Mouse (Mus musculus) hindbrain, embryonic 16.5 days (tissue): ENCODE measurements at regions not wholly inside any gene's neighbourhood (a gene's known extent, or its start where the extent isn't known, plus 50 kb on each side); places are given as distances from the start of the nearest gene placed in this dataset.

Experiments
- ATAC-seq: fragments of 200-750 bp; cut with Nextera tagmentation; 2 replicates; pipeline ENCODE4 v1.8.0; 2017; ENCODE audit warnings: moderate TSS enrichment, moderate library complexity
- H3K27ac ChIP-seq: fragments of 300-500 bp; sonication (generic); 2 replicates; pipeline ENCODE4 v1.5.1; 2014; ENCODE audit warnings: low read depth, mild to moderate bottlenecking, control low read depth, low read length, moderate library complexity
- H3K27me3 ChIP-seq: fragments of 300-500 bp; sonication (generic); replicated peaks from 2 replicates; pipeline ENCODE4 v1.6.1; 2014; ENCODE audit warnings: low read length; ENCODE audit not compliant: control insufficient read depth, insufficient read depth
- H3K36me3 ChIP-seq: fragments of 300-500 bp; sonication (generic); 2 replicates; pipeline ENCODE4 v1.6.1; 2014; ENCODE audit warnings: mild to moderate bottlenecking, low read length, moderate library complexity, mixed read lengths; ENCODE audit not compliant: control insufficient read depth, insufficient read depth
- H3K4me1 ChIP-seq: fragments of 300-500 bp; sonication (generic); 2 replicates; pipeline ENCODE4 v1.6.1; 2014; ENCODE audit warnings: low read depth, low read length; ENCODE audit not compliant: control insufficient read depth, insufficient read depth
- H3K4me2 ChIP-seq: fragments of 300-500 bp; sonication (generic); 2 replicates; pipeline ENCODE4 v1.6.1; 2014; ENCODE audit warnings: mild to moderate bottlenecking, low read length, control low read depth, moderate library complexity
- H3K4me3 ChIP-seq: fragments of 300-500 bp; sonication (generic); 2 replicates; pipeline ENCODE4 v1.5.1; 2014; ENCODE audit warnings: mild to moderate bottlenecking, low read length, control low read depth, moderate library complexity
- H3K9ac ChIP-seq: fragments of 300-500 bp; sonication (generic); 2 replicates; pipeline ENCODE4 v1.6.1; 2014; ENCODE audit warnings: low read depth, mild to moderate bottlenecking, control low read depth, low read length, moderate library complexity
- H3K9me3 ChIP-seq: fragments of 300-500 bp; sonication (generic); 2 replicates; pipeline ENCODE4 v1.6.1; 2014; ENCODE audit warnings: mild to moderate bottlenecking, low read length, moderate library complexity; ENCODE audit not compliant: control insufficient read depth
- WGBS: fragments of 180-500 bp; shearing (Covaris S2); extraction: QIAGEN DNeasy Blood & Tissue Kit; methylation state at CpG from one replicate; pipeline ENCODE4 v1.1.7; 2014; 5-methylcytosine and 5-hydroxymethylcytosine counted together

GRCm38 (mm10) chr16:24124766-24125165, 136.1 kb upstream of the Bcl6 start:
- no peak overlapping the region for H3K4me2 ChIP-seq
- no peak overlapping the region for H3K9ac ChIP-seq
- no peaks in the 10 kb centered on the region for H3K4me1 ChIP-seq
- no peak overlapping the region for H3K4me3 ChIP-seq
- H3K27me3 ChIP-seq: no peaks in the 10 kb centered on the region
- no peaks in the 10 kb centered on the region for H3K36me3 ChIP-seq
- 93% methylated on average over 5 of the region's 5 CpGs for WGBS
- no peak for ATAC-seq
- H3K9me3 ChIP-seq: no peaks in the 10 kb centered on the region
- no peak overlapping the region for H3K27ac ChIP-seq

GRCm38 (mm10) chr16:24124083-24124482, 135.4 kb upstream of the Bcl6 start:
- H3K36me3 ChIP-seq: no peaks in the 10 kb centered on the region
- no peak overlapping the region for H3K4me2 ChIP-seq
- H3K9ac ChIP-seq: no peak overlapping the region
- no peak overlapping the region for H3K27ac ChIP-seq
- WGBS: 83% methylated on average over 4 of the region's 4 CpGs
- no peaks in the 10 kb centered on the region for H3K4me1 ChIP-seq
- ATAC-seq: no peak
- H3K9me3 ChIP-seq: no peaks in the 10 kb centered on the region
- H3K27me3 ChIP-seq: no peaks in the 10 kb centered on the region
- no peak overlapping the region for H3K4me3 ChIP-seq

DNA sequence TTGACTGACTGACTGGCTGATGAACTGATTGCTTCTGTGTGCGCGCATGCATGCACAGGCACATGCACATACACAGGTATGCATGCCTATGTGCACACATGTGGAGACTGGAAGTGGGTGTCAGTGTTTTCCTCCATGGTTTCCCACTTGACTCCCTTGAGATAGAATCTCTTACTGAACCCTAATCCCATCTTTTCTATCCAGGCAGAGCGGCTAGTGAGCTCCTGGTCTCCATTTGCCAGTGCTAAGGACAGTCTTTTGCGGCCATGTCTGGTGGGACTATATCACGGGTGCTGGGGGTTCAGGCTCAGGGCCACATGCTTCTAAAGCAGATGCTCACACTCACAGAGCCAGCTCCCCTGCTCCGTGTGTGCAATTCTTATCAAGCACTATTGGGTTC, 133.0 kb upstream of the Bcl6 start:
- H3K9ac ChIP-seq: no peak overlapping the region
- H3K9me3 ChIP-seq: no peaks in the 10 kb centered on the region
- no peak overlapping the region for H3K27ac ChIP-seq
- H3K4me1 ChIP-seq: no peaks in the 10 kb centered on the region
- H3K36me3 ChIP-seq: no peaks in the 10 kb centered on the region
- no peak overlapping the region for H3K4me2 ChIP-seq
- 93% methylated on average over 6 of the region's 6 CpGs for WGBS
- no peaks in the 10 kb centered on the region for H3K27me3 ChIP-seq
- no peak for ATAC-seq
- no peak overlapping the region for H3K4me3 ChIP-seq

GRCm38 (mm10) chr16:24120836-24121235, 132.2 kb upstream of the Bcl6 start:
- Histone ChIP-seq H3K9ac (no peak overlapping the region), H3K4me1 (no peaks in the 10 kb centered on the region), H3K27ac (no peak overlapping the region), H3K4me3 (no peak overlapping the region), H3K27me3 (no peaks in the 10 kb centered on the region), H3K9me3 (no peaks in the 10 kb centered on the region), H3K4me2 (no peak overlapping the region), H3K36me3 (no peaks in the 10 kb centered on the region)
- ATAC-seq: no peak
- 45% methylated on average over 6 of the region's 6 CpGs for WGBS

DNA sequence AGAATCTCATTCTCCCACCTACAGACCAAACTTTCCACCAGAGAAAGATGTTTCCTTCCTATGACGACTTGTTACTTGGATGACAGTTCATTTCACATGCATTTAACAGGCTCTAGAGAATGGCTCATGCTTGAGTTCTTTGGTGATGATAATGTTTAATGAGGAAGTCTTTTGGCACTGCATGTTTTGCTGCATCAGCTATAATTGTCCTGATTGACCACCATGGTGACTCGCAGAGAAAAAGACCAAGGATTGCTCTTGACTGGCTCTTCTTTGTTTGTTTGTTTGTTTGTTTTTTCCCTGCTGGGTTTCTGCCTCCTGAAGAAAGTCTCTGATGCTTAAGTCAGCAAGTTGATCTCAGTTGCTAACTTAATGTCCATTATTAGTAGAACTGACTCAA, 129.8 kb upstream of the Bcl6 start:
- no peak for ATAC-seq
- H3K9me3 ChIP-seq: no peaks in the 10 kb centered on the region
- H3K4me3 ChIP-seq: no peak overlapping the region
- H3K9ac ChIP-seq: no peak overlapping the region
- no peak overlapping the region for H3K4me2 ChIP-seq
- H3K36me3 ChIP-seq: no peaks in the 10 kb centered on the region
- H3K27ac ChIP-seq: no peak overlapping the region
- H3K27me3 ChIP-seq: no peaks in the 10 kb centered on the region
- H3K4me1 ChIP-seq: no peaks in the 10 kb centered on the region
- 81% methylated on average over 2 of the region's 2 CpGs for WGBS

GRCm38 (mm10) chr16:24102854-24103690, 114.4 kb upstream of the Bcl6 start:
- Histone ChIP-seq H3K27me3 (no peaks in the 10 kb centered on the region), H3K4me2 (no peak overlapping the region), H3K4me3 (no peak overlapping the region), H3K27ac (no peak overlapping the region), H3K9ac (no peak overlapping the region), H3K9me3 (peaks cover 2% of the 10 kb centered on the region; the same call in 1 of the 2 replicates), H3K36me3 (no peaks in the 10 kb centered on the region), H3K4me1 (no peaks in the 10 kb centered on the region)
- WGBS: 80% methylated on average over 8 of the region's 8 CpGs
- ATAC-seq: no peak

GRCm38 (mm10) chr16:24097596-24097995, 108.9 kb upstream of the Bcl6 start:
- Histone ChIP-seq H3K4me2 (no peak overlapping the region), H3K4me1 (no peaks in the 10 kb centered on the region), H3K9me3 (no peaks in the 10 kb centered on the region), H3K9ac (no peak overlapping the region), H3K27ac (no peak overlapping the region), H3K27me3 (no peaks in the 10 kb centered on the region), H3K36me3 (no peaks in the 10 kb centered on the region), H3K4me3 (no peak overlapping the region)
- 74% methylated on average over 8 of the region's 8 CpGs for WGBS
- no peak for ATAC-seq

DNA sequence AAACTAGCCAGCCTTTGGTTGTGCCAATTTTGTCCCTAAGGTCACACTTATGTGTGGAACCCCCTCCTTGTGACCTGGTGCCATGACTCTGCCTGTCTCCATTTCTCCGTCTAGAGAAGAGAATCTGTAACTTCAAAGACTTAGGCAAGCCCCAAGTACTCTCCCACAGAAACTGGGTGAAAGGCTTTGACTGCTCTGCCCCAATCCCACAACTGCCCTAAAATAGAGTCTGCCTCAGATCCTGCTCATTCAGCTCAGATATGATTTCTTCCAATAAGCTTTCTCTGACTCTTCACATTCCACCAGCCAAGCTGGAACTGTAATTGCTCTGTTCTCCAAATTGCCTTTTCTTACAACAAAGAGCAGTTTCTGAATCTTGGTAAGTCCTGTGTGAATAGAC, 107.4 kb upstream of the Bcl6 start:
- WGBS: 68% methylated on average over 1 of the region's 1 CpGs
- Histone ChIP-seq H3K9me3 (no peaks in the 10 kb centered on the region), H3K4me2 (no peak overlapping the region)

GRCm38 (mm10) chr16:24095630-24096029, 107.0 kb upstream of the Bcl6 start:
- H3K27me3 ChIP-seq: no peaks in the 10 kb centered on the region
- 91% methylated on average over 4 of the region's 4 CpGs for WGBS
- H3K36me3 ChIP-seq: no peaks in the 10 kb centered on the region
- H3K4me1 ChIP-seq: no peaks in the 10 kb centered on the region
- ATAC-seq: no peak
- H3K27ac ChIP-seq: no peak overlapping the region
- H3K4me2 ChIP-seq: no peak overlapping the region
- no peak overlapping the region for H3K4me3 ChIP-seq
- H3K9me3 ChIP-seq: no peaks in the 10 kb centered on the region
- no peak overlapping the region for H3K9ac ChIP-seq

More for the DNA sequence above, 107.4 kb upstream of the Bcl6 start:
- H3K9ac ChIP-seq: no peak overlapping the region
- no peaks in the 10 kb centered on the region for H3K36me3 ChIP-seq
- no peak overlapping the region for H3K27ac ChIP-seq
- H3K4me1 ChIP-seq: no peaks in the 10 kb centered on the region
- H3K27me3 ChIP-seq: no peaks in the 10 kb centered on the region
- ATAC-seq: no peak
- H3K4me3 ChIP-seq: no peak overlapping the region
